Mouse (Mus musculus): ENCODE results near the gene Scnn1b.

Gene Scnn1b

DNA sequence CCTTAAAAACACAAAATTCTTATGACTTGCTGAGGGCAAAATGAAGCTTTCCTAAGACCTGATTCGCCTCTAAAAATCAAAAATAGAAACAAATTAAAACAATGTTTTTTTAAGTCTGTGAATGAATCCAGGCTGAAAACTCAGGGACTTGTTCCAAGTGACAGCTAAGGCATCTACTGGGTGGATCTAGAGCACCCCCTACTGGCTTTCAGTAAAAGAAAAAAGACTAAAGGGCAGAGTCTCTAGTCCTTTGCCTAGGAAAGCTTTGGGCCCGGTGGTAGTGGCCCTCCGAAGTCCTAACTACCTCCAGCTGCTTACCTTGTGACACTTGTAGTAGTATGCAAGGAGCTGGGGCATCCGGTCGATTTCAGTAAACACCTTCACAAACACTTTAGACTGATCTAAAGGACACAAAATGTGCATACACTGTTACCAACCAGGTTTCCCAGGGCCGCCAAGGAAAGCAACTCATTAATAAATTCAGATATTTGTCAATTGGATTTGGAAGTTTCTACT is 99.1 kb downstream of the Scnn1b start:
- in situ Hi-C loops (cut with MboI, MseI) = no loop called here

DNA sequence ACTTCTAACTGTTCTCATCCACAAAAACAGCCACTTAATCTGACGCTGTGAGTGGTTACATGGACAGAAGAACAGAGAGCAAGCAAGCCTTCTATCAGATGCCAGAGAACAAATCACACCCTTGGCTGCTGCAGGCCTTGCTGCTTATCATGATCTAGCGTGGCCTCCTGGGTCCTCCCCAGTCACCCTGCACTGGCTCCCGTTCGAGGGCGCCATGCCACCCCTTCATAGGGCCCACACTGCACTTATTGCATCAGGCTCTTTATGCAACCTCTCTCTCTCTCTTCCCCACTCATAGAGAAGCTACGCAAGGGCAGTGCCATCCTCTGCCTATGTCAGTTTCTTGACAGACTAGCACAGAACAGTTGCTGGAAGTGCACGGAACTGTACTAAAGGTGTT is 101.3 kb downstream of the Scnn1b start:
- in situ Hi-C loops (cut with MboI, MseI) = loop anchor here in 1 of 2 experiments (5.0 kb wide), 1 partner anchor 229 kb away; no protein-coding TSS in a partner anchor

Measured in T-helper 17 cell (primary cell).